Mouse (Mus musculus): ENCODE measurements at regions not wholly inside any gene's neighbourhood (a gene's known extent, or its start where the extent isn't known, plus 50 kb on each side); places are given as distances from the start of the nearest gene placed in this dataset.

GRCm38 (mm10) chr3:147442925-147443690 lies 590.9 kb downstream of the Ttll7 start:
- intact Hi-C loops (cut with DNase I), result no loop called here
- TF ChIP-seq CTCF (IDR thresholded peaks at IDR 0.05), result no peak
- DNase-seq (ENCODE audit: extremely low spot score in 1 of 2, low spot score in 2 of 2), result no peak
- H3K27ac ChIP-seq, result no peak overlapping the region
- H3K4me3 ChIP-seq, result no peak overlapping the region

- no peak for DNase-seq (ENCODE audit: extremely low spot score in 1 of 2, low spot score in 2 of 2)
- no peak for TF ChIP-seq CTCF (IDR thresholded peaks at IDR 0.05)
- H3K4me3 ChIP-seq, result no peak overlapping the region
- H3K27ac ChIP-seq, result no peak overlapping the region
- intact Hi-C loops (cut with DNase I), result no loop called here
Observed at GRCm38 (mm10) chr3:147443691-147443960, 591.5 kb downstream of the Ttll7 start.

GRCm38 (mm10) chr3:147444005-147444763 lies 592.0 kb downstream of the Ttll7 start:
- intact Hi-C loops (cut with DNase I), result no loop called here
- no peak for DNase-seq (ENCODE audit: extremely low spot score in 1 of 2, low spot score in 2 of 2)
- no peak overlapping the region for H3K4me3 ChIP-seq
- no peak overlapping the region for H3K27ac ChIP-seq
- TF ChIP-seq CTCF (IDR thresholded peaks at IDR 0.05), result no peak

GRCm38 (mm10) chr3:147445066-147445844 lies 593.1 kb downstream of the Ttll7 start:
- TF ChIP-seq CTCF (IDR thresholded peaks at IDR 0.05), result no peak
- Histone ChIP-seq H3K4me3 (no peak overlapping the region), H3K27ac (no peak overlapping the region)
- intact Hi-C loops (cut with DNase I), result no loop called here
- DNase-seq (ENCODE audit: extremely low spot score in 1 of 2, low spot score in 2 of 2), result no peak

GRCm38 (mm10) chr3:147445884-147446283 lies 593.7 kb downstream of the Ttll7 start:
- Histone ChIP-seq H3K27ac (no peak overlapping the region), H3K4me3 (no peak overlapping the region)
- intact Hi-C loops (cut with DNase I), result no loop called here
- no peak for DNase-seq (ENCODE audit: extremely low spot score in 1 of 2, low spot score in 2 of 2)
- no peak for TF ChIP-seq CTCF (IDR thresholded peaks at IDR 0.05)

GRCm38 (mm10) chr3:147452176-147452575 lies 600.0 kb downstream of the Ttll7 start:
- no peak for TF ChIP-seq CTCF (IDR thresholded peaks at IDR 0.05)
- DNase-seq (ENCODE audit: extremely low spot score in 1 of 2, low spot score in 2 of 2), result no peak
- Histone ChIP-seq H3K4me3 (no peak overlapping the region), H3K27ac (no peak overlapping the region)
- intact Hi-C loops (cut with DNase I), result no loop called here

GRCm38 (mm10) chr3:147455383-147455782 lies 603.2 kb downstream of the Ttll7 start:
- no peak overlapping the region for H3K27ac ChIP-seq
- intact Hi-C loops (cut with DNase I), result no loop called here
- no peak for TF ChIP-seq CTCF (IDR thresholded peaks at IDR 0.05)
- no peak for DNase-seq (ENCODE audit: extremely low spot score in 1 of 2, low spot score in 2 of 2)
- no peak overlapping the region for H3K4me3 ChIP-seq

- intact Hi-C loops (cut with DNase I), result no loop called here
- no peak for DNase-seq (ENCODE audit: extremely low spot score in 1 of 2, low spot score in 2 of 2)
- Histone ChIP-seq H3K4me3 (no peak overlapping the region), H3K27ac (no peak overlapping the region)
- TF ChIP-seq CTCF (IDR thresholded peaks at IDR 0.05), result no peak
Observed at GRCm38 (mm10) chr3:147456294-147456693, 604.1 kb downstream of the Ttll7 start.

- TF ChIP-seq CTCF (IDR thresholded peaks at IDR 0.05), result no peak
- intact Hi-C loops (cut with DNase I), result no loop called here
- no peak overlapping the region for H3K4me3 ChIP-seq
- H3K27ac ChIP-seq, result no peak overlapping the region
- no peak for DNase-seq (ENCODE audit: extremely low spot score in 1 of 2, low spot score in 2 of 2)
Observed at GRCm38 (mm10) chr3:147458115-147458514, 605.9 kb downstream of the Ttll7 start.

GRCm38 (mm10) chr3:147479890-147480289 lies 627.7 kb downstream of the Ttll7 start:
- TF ChIP-seq CTCF (IDR thresholded peaks at IDR 0.05), result no peak
- intact Hi-C loops (cut with DNase I), result no loop called here
- Histone ChIP-seq H3K27ac (no peak overlapping the region), H3K4me3 (no peak overlapping the region)
- DNase-seq (ENCODE audit: extremely low spot score in 1 of 2, low spot score in 2 of 2), result no peak

Measured in left cerebral cortex, adult 2 months (tissue).